Mouse (Mus musculus) regulatory T cell (primary cell): ENCODE measurements around the gene Slc4a4.
"Not testable (repeated sequence)": the region's sequence is repeated elsewhere in the genome, so short reads cannot be mapped to it uniquely, and the experiment has no call there.

Source experiments
- in situ Hi-C: fragments of 300-600 bp; cut with MboI, MseI; formaldehyde crosslinking; loops from one replicate; pipeline ENCODE4 v1.15.1; 2025; ENCODE audit warnings: high pct_unique_total_duplicates

Gene Slc4a4

GRCm38 (mm10) chr5:88960342-88961105, 73.9 kb downstream of the Slc4a4 start:
- in situ Hi-C loops, result no loop called here

GRCm38 (mm10) chr5:88961351-88961761, 74.7 kb downstream of the Slc4a4 start:
- in situ Hi-C loops, result no loop called here

- in situ Hi-C loops, result no loop called here
Observed at GRCm38 (mm10) chr5:88964685-88965290, 78.2 kb downstream of the Slc4a4 start.

- in situ Hi-C loops, result no loop called here
Observed at GRCm38 (mm10) chr5:88966507-88966906, 79.9 kb downstream of the Slc4a4 start.

- in situ Hi-C loops, result no loop called here
Observed at GRCm38 (mm10) chr5:88968923-88969639, 82.5 kb downstream of the Slc4a4 start.

- in situ Hi-C loops, result no loop called here
Observed at GRCm38 (mm10) chr5:88971554-88971953, 84.9 kb downstream of the Slc4a4 start.

- in situ Hi-C loops, result no loop called here
Observed at GRCm38 (mm10) chr5:88972277-88972676, 85.7 kb downstream of the Slc4a4 start.

GRCm38 (mm10) chr5:88973130-88973529, 86.5 kb downstream of the Slc4a4 start:
- in situ Hi-C loops, result no loop called here

GRCm38 (mm10) chr5:88975694-88976093, 89.1 kb downstream of the Slc4a4 start:
- in situ Hi-C loops, result no loop called here

GRCm38 (mm10) chr5:88976428-88976827, 89.8 kb downstream of the Slc4a4 start:
- in situ Hi-C loops, result no loop called here

- in situ Hi-C loops, result no loop called here
Observed at GRCm38 (mm10) chr5:88980740-88981139, 94.1 kb downstream of the Slc4a4 start.

- in situ Hi-C loops, result no loop called here
Observed at GRCm38 (mm10) chr5:88981243-88982014, 94.8 kb downstream of the Slc4a4 start.

- in situ Hi-C loops, result no loop called here
Observed at GRCm38 (mm10) chr5:88982040-88982736, 95.6 kb downstream of the Slc4a4 start.

GRCm38 (mm10) chr5:88983170-88983569, 96.6 kb downstream of the Slc4a4 start:
- in situ Hi-C loops, result no loop called here

- in situ Hi-C loops, result no loop called here
Observed at GRCm38 (mm10) chr5:88983652-88984051, 97.0 kb downstream of the Slc4a4 start.

- in situ Hi-C loops, result no loop called here
Observed at GRCm38 (mm10) chr5:88989018-88989417, 102.4 kb downstream of the Slc4a4 start.

GRCm38 (mm10) chr5:88990196-88990747, 103.7 kb downstream of the Slc4a4 start:
- in situ Hi-C loops, result no loop called here

- in situ Hi-C loops, result not testable (repeated sequence)
Observed at GRCm38 (mm10) chr5:88991309-88991708, 104.7 kb downstream of the Slc4a4 start.

- in situ Hi-C loops, result no loop called here
Observed at GRCm38 (mm10) chr5:88994533-88994932, 107.9 kb downstream of the Slc4a4 start.

- in situ Hi-C loops, result no loop called here
Observed at GRCm38 (mm10) chr5:88996246-88996645, 109.6 kb downstream of the Slc4a4 start.

GRCm38 (mm10) chr5:88997277-88997676, 110.7 kb downstream of the Slc4a4 start:
- in situ Hi-C loops, result no loop called here
